Mouse (Mus musculus) heart, adult 2 months (tissue): ENCODE results near the gene Fam53a.

ENCODE experiments used
- CTCF ChIP-seq: fragments of 200-600 bp; IDR thresholded peaks from 2 replicates; pipeline ENCODE4 v1.8.1; 2022; ENCODE audit warnings: antibody characterized with exemption, mild to moderate bottlenecking, moderate library complexity
- EP300 ChIP-seq: fragments of 200-500 bp; IDR thresholded peaks from 2 replicates; pipeline ENCODE4 v1.6.1; 2011; ENCODE audit warnings: low read depth, low read length, control low read depth; ENCODE audit not compliant: insufficient read depth

DNA sequence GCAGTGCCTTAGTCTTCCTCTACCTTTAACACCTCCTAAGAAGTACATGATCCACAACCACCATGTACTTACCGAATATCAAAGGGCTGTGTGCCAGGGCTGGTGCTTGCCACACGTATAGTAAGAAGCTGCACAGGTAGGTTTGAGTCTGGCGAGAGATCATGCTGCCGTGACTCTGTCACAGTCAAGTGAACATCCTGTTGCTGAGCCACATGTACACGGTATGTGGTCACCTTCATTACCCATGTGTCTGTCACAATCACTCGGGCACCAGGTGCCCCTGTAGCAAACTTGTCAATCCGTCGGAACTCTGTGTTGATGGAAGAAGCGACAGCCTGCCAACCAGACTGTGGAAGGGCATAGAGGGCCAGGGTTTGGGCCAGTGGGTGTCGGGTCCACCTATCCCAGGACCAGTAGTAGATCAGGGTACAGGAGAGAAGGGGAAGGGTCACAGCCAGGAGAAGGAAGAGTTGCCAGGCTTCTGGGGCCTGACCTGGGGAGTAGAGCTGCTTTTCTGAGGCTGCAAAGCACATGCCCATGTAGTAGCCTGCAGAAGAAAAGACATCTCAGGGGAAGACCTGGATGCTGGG, 25.9 kb upstream of the Fam53a start:
- TF ChIP-seq EP300 (no peak), CTCF (no peak)
